8 mouse cellular contexts compared by ENCODE assay signal in genomic region chr2:26586294-26587043, GRCm38 (mm10). TPM values are rescaled to one million over a fixed set of nuclear protein-coding genes. Genes with fewer than 3 reads are reported as not detected.
DNase-seq lines count a peak whose midpoint lies in the region; ATAC-seq and TF ChIP-seq lines count a peak whose summit lies in the region.

Gene Gm20532, plus strand, starts transcription at chr2:26586639.

- peak within 1 kb of the TSS; percentile 69 for H3K4me2 ChIP-seq in embryonic facial prominence, embryonic 11.5 days (ENCODE audit: low read depth, low read length)
- H3K4me2 ChIP-seq in heart, embryonic 15.5 days = peak within 1 kb of the TSS; percentile 89
- peak within 1 kb of the TSS; percentile 80 for H3K4me2 ChIP-seq in lung, embryonic 14.5 days

- H3K36me3 ChIP-seq in embryonic facial prominence, embryonic 11.5 days (replicated peaks; ENCODE audit: control insufficient read depth, insufficient read depth, low read depth, low read length) = no peaks in the 10 kb centered on the region
- no peaks in the 10 kb centered on the region for H3K36me3 ChIP-seq in heart, embryonic 15.5 days
- peaks cover 11% of the 10 kb centered on the region; the same call in 1 of the 2 replicates for H3K36me3 ChIP-seq in lung, embryonic 14.5 days (ENCODE audit: insufficient read depth)

- no peaks in the 10 kb centered on the region for H3K9me3 ChIP-seq in embryonic facial prominence, embryonic 11.5 days (replicated peaks; ENCODE audit: control insufficient read depth, low read length)
- H3K9me3 ChIP-seq in heart, embryonic 15.5 days (replicated peaks) = no peaks in the 10 kb centered on the region
- H3K9me3 ChIP-seq in lung, embryonic 14.5 days (ENCODE audit: low read depth, low read length) = no peaks in the 10 kb centered on the region

- no peaks in the 10 kb centered on the region for H3K27me3 ChIP-seq in embryonic facial prominence, embryonic 11.5 days (ENCODE audit: control insufficient read depth, insufficient read depth, low read length)
- H3K27me3 ChIP-seq in heart, embryonic 15.5 days = no peaks in the 10 kb centered on the region
- H3K27me3 ChIP-seq in lung, embryonic 14.5 days (ENCODE audit: insufficient read depth, low read length) = no peaks in the 10 kb centered on the region

- WGBS in embryonic facial prominence, embryonic 11.5 days = 2% methylated on average over 63 of the region's 65 CpGs
- under 1% methylated on average over 65 of the region's 65 CpGs for WGBS in heart, embryonic 15.5 days
- WGBS in lung, embryonic 14.5 days = under 1% methylated on average over 63 of the region's 65 CpGs
- 1% methylated on average over 65 of the region's 65 CpGs for whole genome bisulfite sequencing in olfactory bulb, adult 2 months

- peak; percentile 81 for TF ChIP-seq CTCF in lung, embryonic 14.5 days (IDR thresholded peaks at IDR 0.05; ENCODE audit: low read depth)
- peak; percentile 86 for TF ChIP-seq CTCF in olfactory bulb, adult 2 months (IDR thresholded peaks at IDR 0.05; ENCODE audit: insufficient read depth, low read depth, low read length)

- no peak for TF ChIP-seq POLR2A in olfactory bulb, adult 2 months (IDR thresholded peaks at IDR 0.05; ENCODE audit: insufficient read depth, low read depth, low read length)

- peak; percentile 79 for ATAC-seq in embryonic facial prominence, embryonic 11.5 days (replicated peaks; ENCODE audit: insufficient number of reproducible peaks, low FRiP score, low TSS enrichment, low read depth)
- ATAC-seq in heart, embryonic 15.5 days (replicated peaks; ENCODE audit: insufficient number of reproducible peaks, insufficient read depth, low FRiP score, low read depth) = peak; percentile 33
- ATAC-seq in lung, embryonic 14.5 days (ENCODE audit: insufficient read depth) = peak; percentile 75

- H3K4me1 ChIP-seq in embryonic facial prominence, embryonic 11.5 days (ENCODE audit: control insufficient read depth, insufficient read depth, low read length) = peaks cover 3% of the 10 kb centered on the region; the same call in 1 of the 2 replicates
- peaks cover 38% of the 10 kb centered on the region for H3K4me1 ChIP-seq in heart, embryonic 15.5 days (replicated peaks)
- no peaks in the 10 kb centered on the region for H3K4me1 ChIP-seq in lung, embryonic 14.5 days (ENCODE audit: insufficient read depth)
- peaks cover 5% of the 10 kb centered on the region; the same call in 1 of the 2 replicates for H3K4me1 ChIP-seq in olfactory bulb, adult 2 months (ENCODE audit: control insufficient read depth, insufficient read depth, low read length)

- peak within 1 kb of the TSS; percentile 73 for H3K9ac ChIP-seq in embryonic facial prominence, embryonic 11.5 days (replicated peaks; ENCODE audit: low read length)
- H3K9ac ChIP-seq in heart, embryonic 15.5 days = peak within 1 kb of the TSS; percentile 76
- peak within 1 kb of the TSS; percentile 74 for H3K9ac ChIP-seq in lung, embryonic 14.5 days

- peak; percentile 18 to 27 for DNase-seq in CD8-positive naive resting alpha-beta T cell, adult 2 months (ENCODE audit: low read depth in 2 of 2, low spot score in 2 of 2)
- DNase-seq in adrenal gland, postnatal 10 days = peak; percentile 79
- DNase-seq in embryonic facial prominence, embryonic 11.5 days (ENCODE audit: low spot score) = peak; percentile 81
- DNase-seq in kidney, postnatal 4 days = peak; percentile 85 to 90
- peak; percentile 84 for DNase-seq in lung, embryonic 14.5 days
- peak; percentile 74 for DNase-seq in thymus, postnatal 14 days

- H3K27ac ChIP-seq in embryonic facial prominence, embryonic 11.5 days (replicated peaks; ENCODE audit: low read depth, low read length) = peak within 1 kb of the TSS; percentile 35
- H3K27ac ChIP-seq in heart, embryonic 15.5 days = peak within 1 kb of the TSS; percentile 83
- H3K27ac ChIP-seq in lung, embryonic 14.5 days (ENCODE audit: low read depth) = peak within 1 kb of the TSS; percentile 93
- no peak within 1 kb of the TSS for H3K27ac ChIP-seq in olfactory bulb, adult 2 months (ENCODE audit: insufficient read depth, low read depth, low read length)

- peak within 1 kb of the TSS; percentile 59 for H3K4me3 ChIP-seq in embryonic facial prominence, embryonic 11.5 days (ENCODE audit: low read depth, low read length)
- peak within 1 kb of the TSS; percentile 74 for H3K4me3 ChIP-seq in heart, embryonic 15.5 days
- peak within 1 kb of the TSS; percentile 65 for H3K4me3 ChIP-seq in lung, embryonic 14.5 days (ENCODE audit: low read depth, low read length)
- peak within 1 kb of the TSS; percentile 69 for H3K4me3 ChIP-seq in olfactory bulb, adult 2 months (ENCODE audit: insufficient read depth, low read depth, low read length)

RNA-seq across cellular contexts. Expression of gene Gm20532, which starts in this region (rescaled TPM):
- total RNA-seq in adrenal gland, postnatal 10 days (2021) = not detected
- polyA plus RNA-seq in embryonic facial prominence, embryonic 11.5 days (2014; fragmentation: Nextera tagmentation; extraction: Ambion mirVana) = not detected in 2 replicates
- not detected in 2 replicates for polyA plus RNA-seq in heart, embryonic 15.5 days (2015; fragmentation: Nextera tagmentation; extraction: Ambion mirVana)
- polyA plus RNA-seq in lung, embryonic 14.5 days (2014; fragmentation: Nextera tagmentation; extraction: Ambion mirVana) = not detected in 2 replicates
- not detected in 2 replicates for polyA plus RNA-seq in olfactory bulb, adult 2 months (2012; ENCODE audit: insufficient read depth, insufficient read length, low replicate concordance, missing spikeins)

Comparison
In these comparisons a context has a peak if more than half of its experiments do, and no peak if none do; other contexts are left out.
1. Peak in DNase-seq in adrenal gland, postnatal 10 days; RNA of the gene not detected or under 1 TPM.
2. Peak in DNase-seq, ATAC-seq, H3K4me3 ChIP-seq, H3K27ac ChIP-seq, H3K9ac ChIP-seq and H3K4me2 ChIP-seq in embryonic facial prominence, embryonic 11.5 days; RNA of the gene not detected or under 1 TPM.
3. Peak in ATAC-seq, H3K4me3 ChIP-seq, H3K27ac ChIP-seq, H3K9ac ChIP-seq and H3K4me2 ChIP-seq in heart, embryonic 15.5 days; RNA of the gene not detected or under 1 TPM.
4. Peak in DNase-seq, ATAC-seq, H3K4me3 ChIP-seq, H3K27ac ChIP-seq, H3K9ac ChIP-seq and H3K4me2 ChIP-seq in lung, embryonic 14.5 days; RNA of the gene not detected or under 1 TPM.
5. DNase-seq: peak in every context shown above with its lines; median percentile 88 in kidney, postnatal 4 days; 84 in lung, embryonic 14.5 days; 81 in embryonic facial prominence, embryonic 11.5 days; 79 in adrenal gland, postnatal 10 days; 74 in thymus, postnatal 14 days; 22 in CD8-positive naive resting alpha-beta T cell, adult 2 months.